Mouse (Mus musculus) right cerebral cortex, postnatal 36 days (tissue): ENCODE results near the gene Spata5.

Experiments used
- DNase-seq, 2 experiments: peaks; one replicate each; pipeline ENCODE4 v3.0.0; 2022; ENCODE audit warnings: low spot score in 2 of 2, mixed read lengths in 1 of 2

Gene Spata5

DNA sequence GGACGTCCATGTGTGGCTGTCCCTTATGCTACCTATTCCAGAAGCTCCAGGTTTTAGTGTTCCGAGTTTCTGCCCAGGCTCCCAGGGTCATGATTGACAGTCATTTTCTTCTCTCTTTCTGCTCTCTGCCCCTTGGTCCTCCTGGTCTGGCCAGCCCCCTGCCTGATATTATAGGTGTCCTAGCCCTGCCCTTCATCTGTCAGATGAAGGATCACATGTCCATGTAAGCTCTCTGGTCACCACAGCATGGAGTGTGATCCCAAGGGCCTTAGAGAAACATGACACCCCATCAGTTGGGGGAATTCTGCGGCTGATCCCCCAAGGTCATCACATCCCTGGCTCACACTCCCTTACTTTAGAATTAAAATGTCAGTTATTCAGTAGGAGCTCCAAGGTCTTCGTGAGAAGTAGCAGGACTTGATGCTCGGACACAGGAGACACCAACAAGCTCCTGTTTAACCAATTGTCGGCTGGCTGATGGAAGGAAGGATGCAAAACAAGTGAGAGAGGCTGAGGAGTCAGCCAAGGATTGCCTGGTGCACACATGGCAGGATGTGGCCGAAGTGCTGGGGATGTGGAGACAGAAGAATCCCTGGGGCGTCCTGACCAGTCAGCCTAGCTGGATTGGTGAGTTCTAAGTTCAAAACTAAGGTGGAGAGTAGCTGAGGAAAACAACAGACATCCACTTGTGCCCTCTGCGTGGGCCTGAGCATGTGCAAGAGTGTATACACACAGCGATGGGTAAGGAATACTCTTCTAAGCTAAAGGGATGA lies 195.4 kb downstream of the Spata5 start:
- no peak for DNase-seq

DNA sequence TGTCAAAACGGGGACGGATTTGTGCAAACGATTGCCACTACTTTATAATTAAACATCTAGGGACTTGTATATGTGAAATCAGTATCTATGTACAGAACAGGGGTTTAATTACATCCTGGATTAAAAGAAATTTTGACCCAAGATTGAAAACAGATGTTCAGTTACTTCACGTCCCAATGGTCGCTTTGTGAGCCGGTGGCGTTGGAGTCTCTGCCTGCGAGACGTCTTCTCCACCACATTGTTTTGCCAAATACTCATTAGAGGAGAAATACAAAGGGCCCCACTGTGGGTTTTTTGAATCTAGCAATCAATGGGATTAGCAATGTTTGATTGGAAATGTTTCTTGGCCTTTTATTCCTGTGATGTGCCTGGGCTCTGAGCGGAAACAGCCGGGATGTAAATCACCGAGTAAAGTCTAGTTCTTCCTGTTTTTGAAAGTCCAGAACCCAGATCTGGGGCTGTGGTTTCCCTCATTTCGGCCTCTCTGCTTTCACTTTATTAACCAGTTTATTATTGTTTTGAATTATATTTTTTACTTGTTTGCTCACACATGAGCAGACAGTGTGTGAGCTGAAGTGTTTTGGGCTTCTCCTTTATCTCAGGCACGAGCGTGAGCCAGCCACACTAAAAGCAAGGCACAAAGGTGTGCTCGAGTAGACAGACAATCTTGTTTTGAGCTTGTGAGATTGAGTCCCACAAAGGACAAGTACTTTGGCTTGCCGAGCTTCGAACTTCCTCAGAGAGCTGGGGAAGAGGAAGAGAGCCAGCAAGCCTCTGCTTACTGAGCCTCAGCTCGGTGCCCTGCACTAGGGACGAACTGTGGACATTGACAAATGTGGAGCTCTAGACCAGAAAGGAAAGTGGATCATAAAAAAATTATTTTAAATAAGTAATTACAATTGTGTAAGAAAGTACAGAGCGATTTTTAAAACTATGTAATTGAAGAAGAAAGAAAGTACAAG lies 197.2 kb downstream of the Spata5 start:
- DNase-seq: no peak
